Mouse (Mus musculus): ENCODE data around the gene Adgrg1.
A peak's percentile ranks its signal among the peaks of the same experiment; 100 is the strongest.

The Adgrg1 gene

DNA sequence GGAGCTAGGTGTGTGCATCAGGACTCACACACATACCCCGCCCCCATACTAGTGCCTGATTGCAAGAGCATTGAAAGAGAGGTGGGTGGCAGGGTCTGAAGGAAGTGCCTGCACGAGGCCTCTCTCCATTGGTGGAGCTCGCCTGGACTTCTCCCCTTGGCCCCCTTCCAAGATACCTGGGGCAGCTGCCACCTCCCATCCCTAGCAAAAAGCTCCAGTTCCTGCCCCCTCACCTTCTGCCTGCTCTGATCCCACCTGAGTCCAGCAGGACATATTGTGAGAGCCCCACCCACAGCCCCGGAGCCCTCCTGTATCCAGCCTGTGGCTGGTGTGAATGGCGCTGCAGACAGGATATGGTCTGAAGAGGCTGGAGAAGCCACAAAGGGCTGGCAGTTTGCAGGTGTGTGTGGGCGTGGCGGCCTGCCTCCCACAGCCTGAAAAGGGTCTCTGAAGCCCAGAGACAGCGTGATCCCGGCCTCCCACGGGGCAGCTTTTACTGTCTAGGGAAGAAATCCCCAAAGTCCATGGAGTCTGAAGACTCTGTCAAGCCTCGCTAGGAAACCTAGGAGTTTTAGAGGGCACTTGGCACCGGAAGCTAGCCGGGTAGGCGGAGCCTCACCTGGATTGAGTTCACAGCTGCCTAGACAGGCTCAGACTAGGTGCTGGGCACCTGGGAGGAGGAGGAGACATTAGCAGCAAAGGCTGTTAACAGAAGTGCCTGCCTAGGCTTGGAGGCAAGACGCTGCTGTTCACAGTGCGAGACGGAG is 2.3 kb downstream of the Adgrg1 start:
- DNase-seq (ENCODE audit: low spot score in 2 of 2) = no peak

DNA sequence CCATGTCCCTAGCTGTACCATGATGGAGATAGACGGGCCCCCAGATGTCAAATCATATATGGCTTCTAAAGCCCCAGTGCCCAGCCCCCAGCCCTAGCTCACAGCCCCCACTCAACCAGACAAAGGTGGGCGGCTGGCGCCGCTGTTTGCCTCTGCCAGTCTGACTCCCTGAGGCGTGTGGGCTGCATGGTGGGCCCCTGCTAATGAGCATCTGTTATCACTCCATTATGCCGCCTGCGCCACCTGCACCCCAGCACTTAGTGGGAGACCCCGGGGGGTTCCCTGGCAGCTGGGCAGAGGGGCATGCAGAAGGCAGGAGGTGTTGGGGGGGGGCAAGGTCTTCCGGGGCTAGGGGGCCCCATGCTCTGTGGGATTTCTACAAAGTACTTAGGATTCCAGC is 3.6 kb downstream of the Adgrg1 start:
- no peak for DNase-seq (ENCODE audit: low spot score in 2 of 2)

DNA sequence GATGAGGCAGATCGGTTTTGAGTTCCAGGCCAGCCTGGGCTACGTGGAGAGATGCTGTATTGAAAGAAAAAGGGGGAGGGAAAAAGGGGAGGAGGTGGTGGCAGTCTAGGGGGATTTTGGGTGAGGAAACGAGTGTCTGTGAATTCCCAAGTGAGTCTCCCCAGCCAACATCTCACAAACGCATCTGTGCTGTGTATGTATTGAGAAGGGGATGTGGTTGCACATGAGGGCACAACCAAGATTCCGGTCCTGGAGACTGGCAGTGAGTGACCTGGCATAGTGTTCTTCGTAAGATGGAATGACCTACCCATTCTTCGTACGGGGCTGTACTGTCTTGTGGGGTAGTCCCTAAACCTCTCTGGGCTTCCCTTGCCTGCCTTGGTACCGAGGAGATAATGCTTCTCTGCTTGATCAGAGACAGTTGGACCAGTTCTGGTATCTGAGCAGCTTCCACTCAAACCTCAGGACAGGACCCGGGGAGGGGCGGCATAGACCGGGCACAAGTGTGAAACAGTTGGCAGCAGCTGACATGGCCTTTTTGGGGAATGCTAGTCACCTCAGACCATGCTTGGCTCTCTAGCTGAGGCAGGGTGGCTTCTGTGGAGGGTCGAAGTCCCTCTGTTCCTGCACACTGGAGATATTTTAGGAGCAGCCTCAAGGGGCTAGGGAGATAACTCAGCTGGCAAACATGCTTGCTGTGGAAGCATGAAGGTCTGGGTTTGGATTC is 4.2 kb downstream of the Adgrg1 start:
- no peak for DNase-seq (ENCODE audit: low spot score in 2 of 2)

DNA sequence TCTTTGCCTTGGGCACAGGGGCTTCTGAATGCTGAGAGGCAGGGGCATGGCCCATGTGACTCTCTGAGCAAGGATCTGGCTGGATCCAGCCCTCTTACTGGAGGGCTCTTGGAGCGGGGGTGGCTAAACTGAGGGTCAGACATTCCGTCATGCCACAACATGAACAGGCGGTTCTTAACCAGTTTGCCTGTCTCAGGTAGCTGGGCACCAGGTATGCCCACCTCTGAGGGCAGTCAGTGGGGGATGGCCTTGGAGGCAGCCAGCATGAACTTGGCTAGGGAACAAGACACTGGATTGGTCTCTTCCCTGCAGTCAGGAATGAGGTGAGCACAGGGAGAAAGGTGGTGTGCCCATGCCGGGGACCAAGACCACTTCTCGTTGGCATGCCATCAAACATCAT is 5.6 kb downstream of the Adgrg1 start:
- DNase-seq (ENCODE audit: low spot score in 2 of 2) = no peak

DNA sequence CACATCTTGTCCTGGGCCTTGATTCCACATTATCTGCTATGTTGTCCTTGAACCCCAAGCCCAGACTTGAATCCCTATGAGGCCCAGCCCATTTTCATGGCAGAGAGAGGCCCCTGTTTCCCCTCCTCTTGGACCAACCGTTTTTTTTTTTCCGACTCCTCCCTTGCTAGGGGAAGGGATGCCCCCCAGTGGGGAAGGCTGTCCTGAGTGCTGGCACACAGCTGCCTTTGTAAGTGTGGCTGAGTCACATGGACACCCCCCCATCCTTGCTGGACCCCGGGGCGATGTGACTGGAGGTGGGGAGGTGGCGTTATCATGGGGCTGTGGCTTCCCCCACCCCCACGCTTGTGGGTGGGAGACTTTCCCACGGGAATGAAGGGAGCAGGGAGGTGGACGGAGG is 6.4 kb downstream of the Adgrg1 start:
- DNase-seq (ENCODE audit: low spot score in 2 of 2) = no peak

DNA sequence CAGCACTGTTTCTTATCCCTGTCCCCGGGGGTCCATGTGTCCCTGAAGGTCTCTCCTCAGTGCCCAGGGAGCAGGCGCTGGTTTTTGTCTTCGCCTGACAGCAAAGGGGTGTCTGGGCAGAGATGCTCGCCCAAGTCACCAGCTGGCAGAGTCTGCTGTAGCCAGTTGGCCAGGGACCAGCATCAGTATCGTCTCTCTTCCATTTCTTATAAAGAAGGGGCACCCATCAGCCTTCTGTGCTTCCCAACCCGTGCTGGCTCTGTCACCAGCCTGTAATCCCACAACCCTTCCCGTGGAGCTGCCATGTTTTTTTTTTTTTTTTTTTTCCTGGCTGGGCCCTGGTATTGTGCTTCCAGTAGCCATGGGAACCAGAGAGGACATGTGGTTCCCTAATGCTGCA is 7.3 kb downstream of the Adgrg1 start:
- no peak for DNase-seq (ENCODE audit: low spot score in 2 of 2)

DNA sequence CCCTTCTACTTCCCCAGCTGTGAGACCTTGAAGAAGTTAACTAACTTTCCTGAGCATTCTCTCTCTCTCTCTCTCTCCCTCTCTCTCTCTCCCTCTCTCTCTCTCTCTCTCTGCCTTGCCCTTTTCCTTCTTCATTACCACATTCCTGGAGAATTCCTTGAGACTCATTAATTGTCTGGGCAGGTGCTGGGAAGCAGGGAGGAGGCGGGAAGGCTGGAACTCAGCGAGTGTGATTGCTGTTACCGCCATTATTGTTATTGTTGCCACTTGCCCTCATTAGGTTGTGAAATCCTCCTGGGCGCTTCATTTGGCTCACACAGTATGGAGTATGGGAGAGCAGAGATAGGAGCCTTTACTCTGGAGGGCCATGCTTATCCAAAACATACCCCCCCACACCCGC is 8.6 kb downstream of the Adgrg1 start:
- no peak for DNase-seq (ENCODE audit: low spot score in 2 of 2)

DNA sequence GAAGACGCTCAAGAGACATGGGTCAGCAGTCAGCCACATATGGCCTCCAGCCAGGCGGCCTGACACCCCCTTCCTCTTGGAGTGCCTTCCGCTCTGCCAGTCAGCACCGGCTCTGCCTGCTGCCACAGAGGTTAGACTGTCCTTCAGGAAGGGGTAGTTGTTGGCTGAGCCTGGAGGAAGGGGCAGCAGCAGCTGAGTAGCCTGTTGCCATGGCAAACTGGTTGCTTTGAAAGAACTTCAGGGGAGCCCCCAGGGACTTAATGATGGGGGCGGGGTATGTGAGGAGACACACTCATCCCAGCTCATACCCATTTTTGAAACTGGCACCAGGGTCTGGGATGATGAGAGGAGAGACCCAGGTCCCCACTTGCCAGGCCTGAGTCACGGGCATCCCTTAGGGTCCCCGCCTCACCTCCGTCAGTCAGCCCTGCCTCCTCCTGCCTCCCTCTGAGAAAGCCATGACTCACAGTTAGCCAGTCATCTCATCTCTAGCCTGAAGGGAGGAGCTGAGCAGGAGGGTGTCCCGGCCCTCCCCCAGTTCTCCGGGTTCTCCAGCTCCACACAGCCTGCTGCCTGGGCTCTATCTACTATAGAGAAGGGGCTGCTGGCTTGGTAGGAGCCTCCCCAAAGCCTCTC is 9.4 kb downstream of the Adgrg1 start:
- peak in 1 of 2 experiments; percentile 53 for DNase-seq (ENCODE audit: low spot score in 2 of 2)

DNA sequence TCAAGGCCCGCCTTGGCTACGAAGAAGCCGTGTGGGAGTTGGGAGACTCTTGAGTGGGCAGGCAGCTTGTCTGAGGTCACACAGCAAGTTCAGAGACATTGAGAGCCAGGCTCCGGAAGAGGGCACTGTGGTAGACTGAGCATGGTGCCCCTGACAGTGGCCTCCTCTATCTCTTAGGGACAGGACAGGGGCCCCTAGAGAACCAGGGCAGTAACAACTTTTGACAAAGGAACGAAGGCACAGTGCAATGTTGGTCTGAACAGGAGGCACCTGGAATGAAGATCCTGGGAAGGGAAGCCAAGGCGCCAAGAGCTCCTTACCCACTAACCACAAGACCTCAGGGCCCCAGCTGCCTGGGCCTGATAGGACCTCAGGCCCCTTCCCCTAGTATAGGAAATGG is 10.5 kb downstream of the Adgrg1 start:
- no peak for DNase-seq (ENCODE audit: low spot score in 2 of 2)

- DNase-seq (ENCODE audit: low spot score in 2 of 2) = no peak
Measured at GRCm38 (mm10) chr8:94986676-94987075, 12.1 kb downstream of the Adgrg1 start.

- no peak for DNase-seq (ENCODE audit: low spot score in 2 of 2)
Measured at GRCm38 (mm10) chr8:94987553-94987952, 13.0 kb downstream of the Adgrg1 start.

DNA sequence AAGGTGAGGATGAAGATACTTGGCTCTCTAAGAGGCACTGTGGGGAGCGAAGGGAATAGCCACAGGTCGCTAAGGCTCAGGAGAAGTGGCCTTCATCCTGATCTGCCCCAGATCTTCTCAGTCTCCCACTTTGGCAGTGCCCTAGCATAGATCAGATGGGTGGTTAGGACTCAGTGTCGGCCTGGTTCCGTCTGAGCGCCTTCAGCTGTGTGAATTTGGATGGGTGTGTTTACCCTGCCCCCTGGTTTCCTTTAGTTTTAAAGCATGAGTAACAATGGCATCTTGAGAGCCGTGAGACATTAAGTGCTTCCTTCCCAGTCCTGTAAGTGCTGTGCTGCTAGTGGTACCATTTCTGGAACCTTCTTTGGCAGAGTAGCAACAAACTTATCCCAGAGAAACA is 14.1 kb downstream of the Adgrg1 start:
- DNase-seq (ENCODE audit: low spot score in 2 of 2) = no peak

GRCm38 (mm10) chr8:94989711-94990110 is 15.2 kb downstream of the Adgrg1 start:
- DNase-seq (ENCODE audit: low spot score in 2 of 2) = no peak

DNA sequence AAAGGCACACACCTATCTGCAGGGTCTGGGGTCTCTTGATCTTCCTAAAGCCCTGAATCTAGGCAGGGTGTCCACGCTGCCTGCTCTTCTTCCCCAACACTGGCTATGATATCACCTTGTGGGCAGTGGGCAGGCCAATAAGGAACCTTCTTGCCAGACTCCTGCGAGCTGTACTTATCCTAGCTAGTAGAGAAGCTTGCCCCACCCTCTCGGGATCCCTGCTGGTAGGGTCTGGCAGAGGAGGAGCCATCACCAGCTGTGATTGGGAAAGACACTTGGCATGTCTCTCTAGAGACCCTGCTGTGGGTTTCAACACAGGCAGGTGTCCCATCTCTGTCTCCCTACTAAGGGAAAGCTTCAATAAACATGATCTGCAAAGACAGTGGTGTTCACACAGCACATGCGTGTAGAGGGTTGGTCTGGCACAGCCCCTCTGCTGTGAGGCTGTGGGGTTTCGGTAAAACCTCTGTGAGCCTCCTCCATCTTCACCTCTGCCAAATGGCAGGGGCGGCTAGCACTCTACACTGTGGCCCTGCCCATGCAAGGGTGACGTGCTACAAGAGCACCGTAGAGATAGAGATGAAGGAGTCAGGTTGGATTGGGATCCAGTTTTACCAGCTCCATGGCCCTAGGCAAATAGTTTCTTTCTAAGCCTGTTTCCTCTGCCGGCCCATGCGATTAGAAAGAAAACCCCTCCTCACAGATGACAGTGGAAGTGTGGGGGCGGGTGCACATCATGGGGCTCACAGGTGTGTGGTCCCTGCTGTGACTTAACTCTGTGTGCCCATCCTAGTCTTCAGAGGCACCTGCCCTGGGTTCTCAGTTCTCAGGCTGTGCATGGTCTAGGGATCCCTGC is 16.3 kb downstream of the Adgrg1 start:
- no peak for DNase-seq (ENCODE audit: low spot score in 2 of 2)

GRCm38 (mm10) chr8:94991454-94991994 is 17.0 kb downstream of the Adgrg1 start:
- no peak for DNase-seq (ENCODE audit: low spot score in 2 of 2)

GRCm38 (mm10) chr8:94992010-94992409 is 17.5 kb downstream of the Adgrg1 start:
- DNase-seq (ENCODE audit: low spot score in 2 of 2) = no peak

DNA sequence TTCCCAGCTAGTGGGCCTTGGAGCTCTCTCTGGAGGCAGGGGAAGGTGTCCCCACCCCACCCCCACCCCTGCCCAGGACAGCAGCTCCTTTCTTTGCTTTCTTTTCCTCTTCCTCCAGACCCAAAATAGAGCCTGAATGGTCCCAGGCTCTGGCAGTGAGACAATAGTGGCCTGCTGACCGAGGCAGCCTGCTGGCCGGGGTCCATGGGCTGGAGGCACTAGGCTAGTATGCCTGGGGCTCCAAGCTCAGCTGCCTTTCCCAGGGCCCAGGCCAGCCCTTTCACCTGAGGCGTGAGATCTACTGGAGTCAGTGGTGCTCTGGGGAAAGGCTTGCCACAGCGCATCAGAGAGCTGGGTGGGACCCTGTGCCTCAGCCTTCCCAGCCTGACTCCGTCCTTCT is 18.0 kb downstream of the Adgrg1 start:
- peak in 1 of 2 experiments; percentile 41 for DNase-seq (ENCODE audit: low spot score in 2 of 2)

DNA sequence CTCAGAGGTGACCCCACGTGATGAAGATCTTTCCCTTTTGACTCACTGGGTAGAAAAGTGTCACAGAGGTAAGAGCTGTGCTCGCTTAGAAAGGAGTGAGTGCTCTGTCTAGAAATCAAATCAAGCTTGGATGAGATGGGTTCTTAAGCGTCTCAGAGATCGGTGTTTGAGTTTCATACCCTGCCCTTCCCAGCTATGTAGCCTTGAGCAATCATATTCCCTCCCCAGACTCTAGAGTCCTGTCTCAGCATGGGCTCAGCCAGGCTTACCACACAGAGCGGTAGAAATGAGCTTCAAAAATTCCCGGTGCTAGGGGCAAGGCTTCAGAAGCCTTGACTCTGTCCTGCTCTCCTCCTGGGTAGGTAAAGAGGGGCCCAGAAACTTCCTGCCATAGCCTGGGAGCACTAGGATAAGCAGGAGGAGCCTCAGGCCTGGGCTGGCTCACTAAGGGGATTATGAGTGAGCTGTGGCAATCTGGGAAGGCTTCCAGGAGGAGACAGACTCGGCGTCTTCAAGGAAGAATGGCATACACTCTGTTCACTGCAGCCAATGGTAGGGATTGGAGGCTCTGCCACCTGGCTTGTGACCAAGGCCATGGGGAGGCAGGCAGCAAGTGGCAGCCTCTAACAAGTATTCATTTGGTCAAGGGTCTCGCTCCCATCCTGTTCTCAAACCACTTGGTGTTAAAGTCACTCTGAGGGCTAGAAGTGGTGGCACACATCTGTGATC is 18.6 kb downstream of the Adgrg1 start:
- no peak for DNase-seq (ENCODE audit: low spot score in 2 of 2)

DNA sequence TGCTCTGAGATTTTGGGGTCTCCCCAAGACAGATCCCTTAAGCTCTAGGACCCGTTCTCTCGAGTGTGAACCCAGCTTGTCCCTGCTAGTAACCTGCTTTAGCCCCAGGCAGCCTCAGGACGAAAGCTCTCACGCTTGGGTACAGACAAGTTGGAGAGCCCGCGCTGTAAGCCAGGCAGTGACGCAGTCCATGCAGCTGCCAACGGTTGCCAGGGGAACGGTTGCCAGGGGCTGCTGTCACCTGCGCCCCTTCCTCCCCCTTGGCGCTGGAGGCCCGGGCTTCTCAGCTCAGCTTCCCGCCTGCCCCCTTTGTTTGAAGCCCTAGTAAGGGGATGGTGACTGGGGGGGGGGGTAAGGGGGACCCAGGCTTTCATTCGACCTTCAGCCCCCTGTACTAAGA is 19.5 kb downstream of the Adgrg1 start:
- peak; percentile 55 to 69 for DNase-seq (ENCODE audit: low spot score in 2 of 2)

- no peak for DNase-seq (ENCODE audit: low spot score in 2 of 2)
Measured at GRCm38 (mm10) chr8:94994510-94994909, 20.0 kb downstream of the Adgrg1 start.

DNA sequence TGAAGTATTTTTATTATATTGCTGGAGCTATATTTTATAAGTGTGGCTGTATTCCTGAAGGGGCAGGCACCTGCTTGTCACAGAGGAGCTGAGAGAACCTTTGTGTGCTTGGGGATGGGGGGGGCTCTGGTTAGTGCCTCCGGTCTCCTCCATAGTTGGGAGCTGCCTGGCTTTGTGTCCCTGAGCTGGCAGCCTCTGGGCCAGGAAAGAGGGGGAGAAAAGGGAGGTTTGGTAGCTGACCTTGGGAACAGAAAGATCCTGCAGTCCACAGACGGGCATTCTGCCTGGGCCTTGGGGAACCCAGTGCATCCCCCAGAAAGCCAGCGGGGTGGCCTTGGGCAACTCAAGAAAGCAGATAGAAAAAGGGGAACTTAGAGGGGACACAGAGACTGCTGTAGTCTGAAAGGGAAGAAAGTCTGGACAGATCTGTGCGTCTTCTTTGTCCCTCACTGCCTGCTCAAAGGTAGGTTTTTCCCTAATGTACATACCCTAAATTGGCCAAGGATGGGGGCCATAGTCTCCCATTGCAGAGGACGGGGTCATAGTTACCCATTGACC is 20.9 kb downstream of the Adgrg1 start:
- DNase-seq (ENCODE audit: low spot score in 2 of 2) = no peak
